Mouse (Mus musculus) lung, embryonic 14.5 days (tissue): ENCODE results near the gene Fmn2. TPM values are rescaled to one million over a fixed set of nuclear protein-coding genes. Genes with fewer than 3 reads are reported as not detected.

ENCODE experiments used
- ATAC-seq: fragments of 200-750 bp; cut with Nextera tagmentation; 2 replicates; pipeline ENCODE4 v1.8.0; 2017; ENCODE audit warnings: mild to moderate bottlenecking, moderate TSS enrichment, moderate library complexity; ENCODE audit not compliant: insufficient read depth
- DNase-seq: peaks from one replicate; pipeline ENCODE4 v3.0.0-alpha.2; 2015
- H3K27ac ChIP-seq: fragments of 300-500 bp; sonication (generic); 2 replicates; pipeline ENCODE4 v1.5.1; 2014; ENCODE audit warnings: low read depth, mild to moderate bottlenecking, moderate library complexity
- H3K27me3 ChIP-seq: fragments of 300-500 bp; sonication (generic); 2 replicates; pipeline ENCODE4 v1.6.1; 2014; ENCODE audit warnings: low read length, control low read depth; ENCODE audit not compliant: insufficient read depth
- H3K36me3 ChIP-seq: fragments of 300-500 bp; sonication (generic); 2 replicates; pipeline ENCODE4 v1.6.1; 2014; ENCODE audit warnings: control low read depth; ENCODE audit not compliant: insufficient read depth
- H3K4me1 ChIP-seq: fragments of 300-500 bp; sonication (generic); 2 replicates; pipeline ENCODE4 v1.6.1; 2014; ENCODE audit warnings: antibody characterized with exemption, control low read depth; ENCODE audit not compliant: insufficient read depth
- H3K4me2 ChIP-seq: fragments of 300-500 bp; sonication (generic); 2 replicates; pipeline ENCODE4 v1.6.1; 2014; ENCODE audit warnings: mild to moderate bottlenecking
- H3K4me3 ChIP-seq: fragments of 300-500 bp; sonication (generic); 2 replicates; pipeline ENCODE4 v1.5.1; 2014; ENCODE audit warnings: low read depth, low read length
- H3K9ac ChIP-seq: fragments of 300-500 bp; sonication (generic); 2 replicates; pipeline ENCODE4 v1.6.1; 2014
- H3K9me3 ChIP-seq: fragments of 300-500 bp; sonication (generic); 2 replicates; pipeline ENCODE4 v1.6.1; 2016; ENCODE audit warnings: low read depth, low read length, control low read depth
- CTCF ChIP-seq: IDR thresholded peaks from 2 replicates; pipeline ENCODE4 v1.5.1; 2016; ENCODE audit warnings: antibody characterized with exemption, low read depth
- WGBS: fragments of 180-500 bp; shearing (Covaris S2); extraction: QIAGEN DNeasy Blood & Tissue Kit; methylation state at CpG from one replicate; pipeline ENCODE4 v1.1.7; 2014; 5-methylcytosine and 5-hydroxymethylcytosine counted together
- polyA plus RNA-seq: library from polyadenylated mRNA; unstranded; fragments of >200 nt; fragmentation: Nextera tagmentation; extraction: Ambion mirVana; gene quantifications from 2 replicates; pipeline ENCODE4 v1.2.1, GENCODE M21; 2014

Fmn2 gene
- polyA plus RNA-seq, 1 experiment from 2014 or later, result 0.79 TPM

GRCm38 (mm10) chr1:174600041-174600440, 98.4 kb downstream of the Fmn2 start:
- Histone ChIP-seq H3K27me3 (no peaks in the 10 kb centered on the region), H3K27ac (no peak overlapping the region), H3K4me2 (no peak overlapping the region), H3K9me3 (no peaks in the 10 kb centered on the region), H3K36me3 (no peaks in the 10 kb centered on the region), H3K4me1 (no peaks in the 10 kb centered on the region), H3K4me3 (no peak overlapping the region), H3K9ac (no peak overlapping the region)
- ATAC-seq, result no peak
- TF ChIP-seq CTCF, result no peak
- no peak for DNase-seq
- WGBS, result 87% methylated on average over 2 of the region's 2 CpGs

- no peak for TF ChIP-seq CTCF
- Histone ChIP-seq H3K4me3 (no peak overlapping the region), H3K36me3 (no peaks in the 10 kb centered on the region), H3K4me2 (no peak overlapping the region), H3K9ac (no peak overlapping the region), H3K9me3 (no peaks in the 10 kb centered on the region), H3K27ac (no peak overlapping the region), H3K27me3 (no peaks in the 10 kb centered on the region), H3K4me1 (no peaks in the 10 kb centered on the region)
- ATAC-seq (no peak), DNase-seq (no peak)
- 26% methylated on average over 1 of the region's 1 CpGs for WGBS
Observed at GRCm38 (mm10) chr1:174600620-174601019, 99.0 kb downstream of the Fmn2 start.

GRCm38 (mm10) chr1:174617368-174617767, 115.7 kb downstream of the Fmn2 start:
- Histone ChIP-seq H3K36me3 (no peaks in the 10 kb centered on the region), H3K4me1 (no peaks in the 10 kb centered on the region), H3K9me3 (no peaks in the 10 kb centered on the region), H3K27ac (no peak overlapping the region), H3K27me3 (no peaks in the 10 kb centered on the region), H3K4me3 (no peak overlapping the region), H3K9ac (no peak overlapping the region), H3K4me2 (no peak overlapping the region)
- DNase-seq (peak; percentile 17), ATAC-seq (no peak; the same call in 1 of the 2 replicates)
- no peak for TF ChIP-seq CTCF
- 38% methylated on average over 4 of the region's 4 CpGs for WGBS

GRCm38 (mm10) chr1:174621512-174621911, 119.9 kb downstream of the Fmn2 start:
- Histone ChIP-seq H3K4me1 (no peaks in the 10 kb centered on the region), H3K36me3 (no peaks in the 10 kb centered on the region), H3K9ac (no peak overlapping the region), H3K27me3 (no peaks in the 10 kb centered on the region), H3K4me2 (no peak overlapping the region), H3K27ac (no peak overlapping the region), H3K4me3 (no peak overlapping the region), H3K9me3 (no peaks in the 10 kb centered on the region)
- 20% methylated on average over 1 of the region's 1 CpGs for WGBS
- ATAC-seq (no peak), DNase-seq (no peak)
- TF ChIP-seq CTCF, result no peak

GRCm38 (mm10) chr1:174623054-174623453, 121.4 kb downstream of the Fmn2 start:
- H3K27ac ChIP-seq, result no peak overlapping the region
- peak; percentile 74; the same call in 1 of the 2 replicates for ATAC-seq
- TF ChIP-seq CTCF, result no peak
- H3K36me3 ChIP-seq, result no peaks in the 10 kb centered on the region
- no peak overlapping the region for H3K4me3 ChIP-seq
- no peaks in the 10 kb centered on the region for H3K9me3 ChIP-seq
- H3K9ac ChIP-seq, result no peak overlapping the region
- no peaks in the 10 kb centered on the region for H3K4me1 ChIP-seq
- DNase-seq, result peak; percentile 85
- WGBS, result 29% methylated on average over 3 of the region's 3 CpGs
- no peak overlapping the region for H3K4me2 ChIP-seq
- H3K27me3 ChIP-seq, result no peaks in the 10 kb centered on the region

- no peak for TF ChIP-seq CTCF
- Histone ChIP-seq H3K27me3 (no peaks in the 10 kb centered on the region), H3K4me3 (no peak overlapping the region), H3K9ac (no peak overlapping the region), H3K9me3 (no peaks in the 10 kb centered on the region), H3K27ac (no peak overlapping the region), H3K36me3 (no peaks in the 10 kb centered on the region), H3K4me2 (no peak overlapping the region), H3K4me1 (no peaks in the 10 kb centered on the region)
- no peak for DNase-seq
- WGBS, result 64% methylated on average over 1 of the region's 1 CpGs
- no peak for ATAC-seq
Observed at GRCm38 (mm10) chr1:174630074-174630473, 128.4 kb downstream of the Fmn2 start.

GRCm38 (mm10) chr1:174636291-174636690, 134.7 kb downstream of the Fmn2 start:
- H3K4me2 ChIP-seq, result no peak overlapping the region
- 93% methylated on average over 4 of the region's 4 CpGs for WGBS
- H3K27ac ChIP-seq, result no peak overlapping the region

GRCm38 (mm10) chr1:174637564-174638085, 136.0 kb downstream of the Fmn2 start:
- no peak for TF ChIP-seq CTCF
- Histone ChIP-seq H3K36me3 (no peaks in the 10 kb centered on the region), H3K4me2 (no peak overlapping the region), H3K4me1 (no peaks in the 10 kb centered on the region), H3K4me3 (no peak overlapping the region), H3K9ac (no peak overlapping the region), H3K27me3 (no peaks in the 10 kb centered on the region), H3K9me3 (no peaks in the 10 kb centered on the region), H3K27ac (no peak overlapping the region)
- ATAC-seq (no peak), DNase-seq (no peak)
- 82% methylated on average over 6 of the region's 6 CpGs for WGBS

More at GRCm38 (mm10) chr1:174636291-174636690, 134.7 kb downstream of the Fmn2 start:
- Histone ChIP-seq H3K36me3 (no peaks in the 10 kb centered on the region), H3K27me3 (no peaks in the 10 kb centered on the region), H3K9ac (no peak overlapping the region), H3K4me1 (no peaks in the 10 kb centered on the region), H3K4me3 (no peak overlapping the region), H3K9me3 (no peaks in the 10 kb centered on the region)
- DNase-seq (no peak), ATAC-seq (no peak)
- no peak for TF ChIP-seq CTCF
